Mouse (Mus musculus) bone marrow, adult 2 months (tissue): Measurements from ENCODE around the gene Gm49450.

Source experiments
- CTCF ChIP-seq: fragments of 200-500 bp; IDR thresholded peaks from 2 replicates; pipeline ENCODE4 v1.5.1; 2011; ENCODE audit warnings: low read length, control low read depth; ENCODE audit not compliant: control insufficient read depth, insufficient read depth
- POLR2A ChIP-seq: fragments of 200-500 bp; IDR thresholded peaks from 2 replicates; pipeline ENCODE4 v1.6.1; 2011; ENCODE audit warnings: low read depth, mild to moderate bottlenecking, control low read depth, low read length, borderline replicate concordance; ENCODE audit not compliant: control insufficient read depth

- TF ChIP-seq POLR2A (no peak), CTCF (no peak)
Observed at GRCm38 (mm10) chr15:98985982-98986715, 32.8 kb upstream of the Gm49450 start.
